Mouse (Mus musculus) T-cell, adult 66 days (primary cell): ENCODE measurements around the gene Wdr60. TPM values are rescaled to one million over a fixed set of nuclear protein-coding genes. Genes with fewer than 3 reads are reported as not detected.

Experiments used
- total RNA-seq, 2 experiments: library from RNA; stranded (reverse); gene quantifications; 3 replicates in 1 of 2; 4 replicates in 1 of 2; pipeline ENCODE4 v1.2.4; 2023

Gene Wdr60
- total RNA-seq = 1 to 10 TPM in 1 of 2 experiments, under 1 TPM in 1; 0.70 to 5.1 TPM

DNA sequence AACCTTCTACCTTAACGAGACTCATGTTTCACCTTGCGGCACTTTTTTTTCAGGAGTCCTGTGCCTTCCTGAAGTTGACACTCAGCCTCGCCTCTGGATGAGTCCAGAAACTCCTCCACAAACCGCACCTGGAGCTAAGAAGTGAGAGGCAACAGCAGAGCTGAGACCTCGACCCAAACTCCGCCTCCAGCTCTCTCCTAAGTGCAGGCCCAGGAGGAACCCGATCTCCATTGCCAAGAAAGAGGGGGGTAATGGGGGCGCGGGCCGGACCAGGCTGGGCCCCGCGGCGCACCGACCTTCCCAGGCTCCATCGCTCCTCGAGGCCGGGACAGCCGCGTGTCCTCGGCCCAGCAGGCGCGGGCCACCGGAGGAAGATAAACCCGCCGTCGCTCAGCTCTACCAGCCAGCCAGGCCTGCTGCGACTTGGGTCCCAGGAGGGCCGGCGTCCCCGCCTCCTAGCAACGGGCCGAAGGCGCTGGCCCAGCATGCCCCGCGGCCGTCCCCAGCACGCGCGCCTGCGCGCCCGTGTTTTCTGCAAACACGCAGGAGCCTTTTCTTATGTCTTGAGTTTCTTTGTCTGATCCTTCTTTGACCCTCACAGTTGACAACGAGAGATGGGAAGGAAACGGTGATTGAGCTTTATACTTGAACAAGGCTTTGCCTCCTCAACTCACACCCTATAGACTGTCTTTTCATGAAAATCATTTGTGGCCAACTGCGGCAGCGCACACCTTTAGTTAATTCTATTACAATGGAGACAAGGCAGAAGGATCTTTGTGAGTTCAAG, at the start of gene Wdr60:
Gene Wdr60 (minus strand): TSS at position 468 of the 787 bp plus-strand sequence.

DNA sequence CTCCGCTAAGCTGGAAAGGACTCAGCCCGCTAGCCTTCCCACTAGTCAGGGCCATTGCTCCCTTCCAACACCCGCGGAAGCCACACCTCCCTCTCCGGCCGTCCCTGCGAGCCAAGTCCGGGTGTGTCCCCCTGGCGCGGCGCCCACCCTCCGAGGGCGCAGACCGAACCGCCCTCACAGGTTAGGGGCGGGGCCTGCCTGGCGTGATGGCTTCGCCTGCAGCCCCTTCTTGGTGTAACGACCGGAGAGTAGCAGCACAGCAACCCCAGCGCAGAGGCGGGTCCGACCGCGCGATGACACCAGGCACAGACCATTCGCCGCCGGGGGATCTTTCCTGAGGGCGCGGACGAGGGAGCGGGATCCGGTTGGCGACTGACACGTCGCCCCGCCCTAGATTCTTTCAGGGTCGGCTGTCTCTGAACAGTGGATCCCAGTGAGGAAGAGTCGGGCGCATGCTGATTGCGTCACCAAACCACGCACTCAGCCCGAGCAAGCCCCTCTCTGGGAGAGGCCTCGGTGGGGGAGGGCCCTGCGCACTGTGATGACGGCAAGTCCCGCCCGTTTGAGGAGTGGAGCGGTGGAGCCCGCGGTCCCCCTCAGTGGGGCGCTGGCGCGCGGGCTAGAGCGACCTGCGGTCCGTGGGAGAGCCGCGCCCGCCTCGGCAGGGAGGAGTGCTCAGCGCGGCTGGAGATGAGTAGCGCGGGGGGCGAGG, 18.0 kb upstream of the Wdr60 start, which contains the start of gene Esyt2:
Gene Esyt2 (plus strand): TSS at position 544 of the 712 bp plus-strand sequence.

DNA sequence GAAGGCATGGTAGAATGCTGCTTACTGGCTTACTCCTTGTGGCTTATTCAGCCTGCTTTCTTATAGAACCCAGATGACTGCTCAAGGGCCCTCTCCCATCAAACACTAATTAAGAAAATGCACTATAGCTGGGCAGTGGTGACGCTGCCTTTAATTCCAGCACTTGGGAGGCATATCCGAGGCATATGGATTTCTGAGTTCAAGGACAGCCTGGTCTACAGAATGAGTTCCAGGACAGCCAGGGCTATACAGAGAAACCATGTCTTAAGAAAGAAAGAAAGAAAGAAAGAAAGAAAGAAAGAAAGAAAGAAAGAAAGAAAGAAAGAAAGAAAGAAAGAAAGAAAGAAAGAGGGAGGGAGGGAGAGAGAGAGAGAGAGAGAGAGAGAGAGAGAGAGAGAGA, 12.3 kb upstream of the Wdr60 start, which contains the start of gene Gm11027:
Gene Gm11027 (plus strand): TSS at position 301 of the 400 bp plus-strand sequence.

Other genes with a start within 250 kb of the Wdr60 start
- gene Zfp386, start 215.3 kb downstream of the Wdr60 start, total RNA-seq = 10 to 100 TPM; 77.8 to 88.5 TPM
- not detected for gene Vipr2, start 185.3 kb downstream of the Wdr60 start, total RNA-seq
- gene Gm11027, start 12.4 kb upstream of the Wdr60 start, total RNA-seq = not detected
- 100 to 1,000 TPM; 234 to 235 TPM for gene Esyt2, start 18.2 kb upstream of the Wdr60 start, total RNA-seq
- gene Ncapg2, start 142.4 kb upstream of the Wdr60 start, total RNA-seq = 1 to 10 TPM; 5.4 to 8.6 TPM
- gene Ptprn2, start 222.7 kb upstream of the Wdr60 start, total RNA-seq = not detected